Mouse (Mus musculus) heart, embryonic 15.5 days (tissue): ENCODE data around the gene Uqcr10. TPM values are rescaled to one million over a fixed set of nuclear protein-coding genes. Genes with fewer than 3 reads are reported as not detected.
"Not testable (repeated sequence)": the region's sequence is repeated elsewhere in the genome, so short reads cannot be mapped to it uniquely, and the experiment has no call there.

Source experiments
- ATAC-seq: fragments of 200-750 bp; cut with Nextera tagmentation; replicated peaks from 2 replicates; pipeline ENCODE4 v1.8.0; 2017; ENCODE audit warnings: low read depth, moderate TSS enrichment; ENCODE audit not compliant: insufficient number of reproducible peaks, insufficient read depth, low FRiP score
- H3K27ac ChIP-seq: fragments of 300-500 bp; sonication (generic); 2 replicates; pipeline ENCODE4 v1.5.1; 2015; ENCODE audit warnings: mild to moderate bottlenecking, inconsistent platforms
- H3K27me3 ChIP-seq: fragments of 300-500 bp; sonication (generic); 2 replicates; pipeline ENCODE4 v1.6.1; 2015; ENCODE audit warnings: inconsistent platforms
- H3K36me3 ChIP-seq: fragments of 300-500 bp; sonication (generic); 2 replicates; pipeline ENCODE4 v1.6.1; 2015; ENCODE audit warnings: mild to moderate bottlenecking, inconsistent platforms
- H3K4me1 ChIP-seq: fragments of 300-500 bp; sonication (generic); replicated peaks from 2 replicates; pipeline ENCODE4 v1.6.1; 2015; ENCODE audit warnings: inconsistent platforms
- H3K4me2 ChIP-seq: fragments of 300-500 bp; sonication (generic); 2 replicates; pipeline ENCODE4 v1.6.1; 2015; ENCODE audit warnings: inconsistent platforms, mild to moderate bottlenecking, moderate library complexity
- H3K4me3 ChIP-seq: fragments of 300-500 bp; sonication (generic); 2 replicates; pipeline ENCODE4 v1.5.1; 2015; ENCODE audit warnings: mild to moderate bottlenecking, inconsistent platforms
- H3K9ac ChIP-seq: fragments of 300-500 bp; sonication (generic); 2 replicates; pipeline ENCODE4 v1.6.1; 2015; ENCODE audit warnings: mild to moderate bottlenecking, inconsistent platforms
- H3K9me3 ChIP-seq: fragments of 300-500 bp; sonication (generic); replicated peaks from 2 replicates; pipeline ENCODE4 v1.6.1; 2016; ENCODE audit warnings: inconsistent platforms
- WGBS: fragments of 180-500 bp; shearing (Covaris S2); methylation state at CpG from one replicate; pipeline ENCODE4 v1.1.7; 2015; ENCODE audit warnings: mixed read lengths; 5-methylcytosine and 5-hydroxymethylcytosine counted together
- polyA plus RNA-seq: library from polyadenylated mRNA; unstranded; fragments of >200 nt; fragmentation: Nextera tagmentation; extraction: Ambion mirVana; gene quantifications from 2 replicates; pipeline ENCODE4 v1.2.1, GENCODE M21; 2015

Uqcr10 gene
- polyA plus RNA-seq, 1 experiment from 2014 or later = 2,078 TPM

DNA sequence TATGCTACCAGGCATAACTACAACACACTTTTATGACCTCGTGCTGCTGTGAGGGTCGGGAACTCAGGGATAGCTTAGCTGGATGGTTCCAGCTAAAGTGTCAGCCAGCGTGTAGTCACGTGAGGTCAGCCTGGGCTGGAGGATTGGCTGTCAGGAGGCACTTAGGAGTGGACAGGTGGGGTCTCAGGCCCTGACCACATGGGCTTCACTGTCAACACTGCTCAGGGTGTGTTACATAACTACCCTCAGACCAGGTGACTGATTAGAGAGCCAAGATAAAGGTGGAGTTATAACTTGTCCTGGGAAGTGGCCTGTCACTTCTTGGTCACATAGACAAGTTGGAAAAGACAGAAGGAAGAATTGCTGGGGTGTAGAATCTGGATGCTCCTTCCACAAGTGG, 11.5 kb upstream of the Uqcr10 start:
- Histone ChIP-seq H3K27me3 (no peaks in the 10 kb centered on the region), H3K4me3 (no peak overlapping the region)

DNA sequence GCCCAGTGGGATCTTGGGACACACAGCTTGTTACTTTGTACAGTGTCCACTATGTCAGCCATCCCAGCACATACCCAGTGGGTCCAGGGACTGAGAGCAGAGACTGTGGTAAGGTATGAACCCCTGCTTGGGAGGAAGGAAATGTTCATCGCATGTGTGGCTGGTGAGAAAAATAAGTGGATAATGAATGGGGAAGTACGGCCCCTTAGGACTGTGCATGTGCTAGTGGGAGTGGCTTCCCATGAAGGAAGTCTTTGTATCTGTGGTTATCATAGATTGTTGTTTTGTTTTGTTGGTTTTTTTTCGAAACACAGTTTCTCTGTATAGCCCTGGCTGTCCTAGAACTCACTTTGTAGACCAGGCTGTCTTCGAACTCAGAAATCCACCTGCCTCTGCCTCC, 10.6 kb upstream of the Uqcr10 start:
- no peaks in the 10 kb centered on the region for H3K9me3 ChIP-seq
- ATAC-seq = no peak
- WGBS = 80% methylated on average over 4 of the region's 4 CpGs
- peaks cover 12% of the 10 kb centered on the region for H3K4me1 ChIP-seq
- H3K27me3 ChIP-seq = no peaks in the 10 kb centered on the region
- no peak overlapping the region for H3K9ac ChIP-seq
- H3K36me3 ChIP-seq = no peaks in the 10 kb centered on the region
- H3K4me2 ChIP-seq = no peak overlapping the region
- no peak overlapping the region for H3K27ac ChIP-seq
- H3K4me3 ChIP-seq = no peak overlapping the region

More for the DNA sequence above, 11.5 kb upstream of the Uqcr10 start:
- no peak for ATAC-seq
- 68% methylated on average over 4 of the region's 4 CpGs for WGBS
- Histone ChIP-seq H3K9me3 (no peaks in the 10 kb centered on the region), H3K9ac (no peak overlapping the region), H3K36me3 (no peaks in the 10 kb centered on the region), H3K27ac (no peak overlapping the region), H3K4me1 (peaks cover 13% of the 10 kb centered on the region), H3K4me2 (no peak overlapping the region)

DNA sequence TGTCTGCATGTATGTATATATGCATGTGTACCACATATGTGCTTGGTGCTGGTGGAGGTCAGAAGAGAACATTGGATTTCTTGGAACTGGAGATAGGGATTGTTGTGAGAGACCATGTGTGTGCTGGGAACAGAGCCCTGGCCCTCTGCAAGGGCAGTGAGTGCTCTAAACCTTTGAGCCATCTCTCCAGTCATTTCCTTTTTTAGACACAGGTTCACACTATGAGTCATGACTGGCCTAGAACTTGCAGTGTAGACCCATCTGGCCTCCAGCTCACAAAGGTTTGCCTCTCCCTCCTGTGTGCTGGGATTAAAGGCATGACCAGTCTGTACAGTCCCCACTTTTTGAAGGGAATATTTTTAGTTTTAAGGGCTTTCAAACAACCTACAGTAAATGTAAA, 8.7 kb upstream of the Uqcr10 start:
- Histone ChIP-seq H3K27me3 (no peaks in the 10 kb centered on the region), H3K9ac (no peak overlapping the region), H3K4me1 (peaks cover 3% of the 10 kb centered on the region; the same call in 1 of the 2 replicates), H3K4me2 (no peak overlapping the region), H3K4me3 (no peak overlapping the region), H3K36me3 (no peaks in the 10 kb centered on the region), H3K27ac (no peak overlapping the region), H3K9me3 (no peaks in the 10 kb centered on the region)
- ATAC-seq = no peak

GRCm38 (mm10) chr11:4710188-4710587, 6.0 kb upstream of the Uqcr10 start:
- not testable (repeated sequence) for H3K9ac ChIP-seq, H3K27ac ChIP-seq, H3K36me3 ChIP-seq, H3K9me3 ChIP-seq, H3K27me3 ChIP-seq, H3K4me2 ChIP-seq, H3K4me3 ChIP-seq, ATAC-seq, H3K4me1 ChIP-seq
- 80% methylated on average over 4 of the region's 4 CpGs for WGBS

DNA sequence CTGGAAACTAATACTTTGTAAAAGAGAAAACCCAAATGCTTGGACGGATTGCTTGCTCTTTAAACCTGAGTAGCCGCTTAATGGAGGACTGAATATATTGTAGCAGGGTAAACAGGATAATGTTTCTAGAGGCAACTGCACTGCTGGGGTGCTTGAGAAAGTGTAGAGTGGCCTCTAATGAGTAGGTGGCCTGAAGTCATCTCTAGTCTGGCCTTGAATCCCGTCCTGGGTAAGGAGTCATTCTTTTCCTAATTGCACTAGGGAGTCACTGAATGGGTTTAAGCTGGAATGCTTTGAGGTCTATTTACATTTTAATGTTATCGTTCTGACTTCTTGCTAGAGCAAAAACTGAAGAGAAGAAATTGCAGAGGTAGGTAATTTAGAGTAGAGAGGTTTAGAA, 1.0 kb upstream of the Uqcr10 start:
- H3K36me3 ChIP-seq = peaks cover 24% of the 10 kb centered on the region
- H3K27ac ChIP-seq = peak overlapping the region; percentile 51
- H3K9me3 ChIP-seq = no peaks in the 10 kb centered on the region
- 15% methylated on average over 4 of the region's 4 CpGs for WGBS
- peak overlapping the region; percentile 81 for H3K4me2 ChIP-seq
- H3K27me3 ChIP-seq = no peaks in the 10 kb centered on the region
- ATAC-seq = no peak
- peak overlapping the region; percentile 91 for H3K9ac ChIP-seq
- peaks cover 19% of the 10 kb centered on the region for H3K4me1 ChIP-seq
- peak overlapping the region; percentile 79 for H3K4me3 ChIP-seq

DNA sequence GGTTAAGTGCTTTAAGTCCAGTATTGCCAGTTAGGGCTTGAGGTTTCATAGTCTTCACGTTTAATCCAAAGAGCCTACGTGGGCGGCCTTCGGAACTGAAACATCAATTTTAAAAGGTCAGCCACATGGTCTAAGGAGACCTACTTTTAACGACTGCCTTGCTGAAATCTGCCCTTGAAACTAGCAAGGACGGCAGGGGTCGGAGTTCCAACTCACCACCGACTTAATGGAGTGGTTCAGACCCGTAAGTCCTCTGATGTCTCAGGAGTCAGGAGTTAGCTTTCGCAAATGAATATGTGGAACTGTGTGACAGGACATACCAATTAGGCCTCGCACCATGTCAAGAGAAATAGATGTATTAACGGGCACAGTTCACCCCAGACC, 462 bp downstream of the Uqcr10 start:
- WGBS = 4% methylated on average over 12 of the region's 12 CpGs
- peak overlapping the region; percentile 91 for H3K27ac ChIP-seq
- no peaks in the 10 kb centered on the region for H3K27me3 ChIP-seq
- H3K4me1 ChIP-seq = peaks cover 19% of the 10 kb centered on the region
- H3K9me3 ChIP-seq = no peaks in the 10 kb centered on the region
- H3K9ac ChIP-seq = peak overlapping the region; percentile 91
- peak overlapping the region; percentile 81 for H3K4me2 ChIP-seq
- peaks cover 24% of the 10 kb centered on the region for H3K36me3 ChIP-seq
- 0 out of 2 replicates have a peak, but pooled peaks have one; percentile 2 for ATAC-seq
- peak overlapping the region; percentile 79 for H3K4me3 ChIP-seq

GRCm38 (mm10) chr11:4700726-4701125, 3.4 kb downstream of the Uqcr10 start:
- no peak overlapping the region for H3K4me2 ChIP-seq
- 75% methylated on average over 8 of the region's 8 CpGs for WGBS
- no peak for ATAC-seq
- H3K9ac ChIP-seq = no peak overlapping the region
- peaks cover 24% of the 10 kb centered on the region for H3K36me3 ChIP-seq
- H3K4me3 ChIP-seq = no peak overlapping the region
- H3K4me1 ChIP-seq = peaks cover 24% of the 10 kb centered on the region
- no peaks in the 10 kb centered on the region for H3K27me3 ChIP-seq
- H3K9me3 ChIP-seq = no peaks in the 10 kb centered on the region
- H3K27ac ChIP-seq = no peak overlapping the region

DNA sequence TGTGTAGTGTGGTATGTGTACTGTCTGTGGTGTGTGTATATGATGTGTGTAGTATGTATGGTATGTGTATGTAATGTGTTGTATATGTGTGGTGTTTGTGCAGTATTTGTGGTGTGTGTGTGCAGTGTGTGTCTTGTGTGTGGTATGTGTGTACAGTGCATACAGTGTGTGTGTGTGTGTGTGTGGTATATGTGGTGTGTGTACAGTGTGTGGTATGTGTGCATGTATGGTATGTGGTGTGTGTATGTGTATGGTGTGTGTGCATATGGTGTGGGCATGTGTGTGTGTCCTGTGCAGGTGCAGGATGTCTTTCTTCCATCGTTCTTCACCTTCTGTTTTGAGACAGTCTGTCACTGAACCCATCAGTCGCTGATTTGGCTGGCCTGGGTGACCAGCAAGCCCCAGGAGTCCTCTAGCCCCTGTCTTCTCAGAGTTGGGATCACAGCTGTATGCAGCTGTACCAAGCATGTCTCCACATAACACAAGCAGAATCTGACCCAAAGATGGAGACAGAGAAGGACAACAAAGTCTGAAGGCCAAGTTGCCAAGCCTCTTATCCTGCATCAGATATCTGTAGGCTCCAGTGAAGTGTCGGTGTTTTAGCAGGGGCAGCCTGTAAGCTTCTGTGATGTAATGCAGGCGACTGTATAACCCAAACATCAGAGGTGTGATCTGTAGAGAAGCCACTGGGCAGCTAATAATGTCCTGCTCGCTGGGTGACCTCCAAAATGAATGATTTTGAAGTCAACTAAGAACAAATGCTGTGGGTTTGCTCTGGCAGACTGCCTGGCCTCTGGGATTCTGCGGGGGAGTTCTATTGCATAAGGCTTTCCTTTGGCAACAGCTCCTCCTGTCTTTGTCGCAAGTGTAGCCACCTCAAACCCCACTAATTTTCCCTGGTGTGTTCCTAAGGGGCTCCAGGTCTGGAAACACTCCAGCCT, 6.8 kb downstream of the Uqcr10 start:
- 27% methylated on average over 7 of the region's 7 CpGs for WGBS
- Histone ChIP-seq H3K9ac (no peak overlapping the region), H3K27me3 (no peaks in the 10 kb centered on the region), H3K4me2 (no peak overlapping the region), H3K9me3 (no peaks in the 10 kb centered on the region), H3K4me3 (no peak overlapping the region), H3K36me3 (peaks cover 18% of the 10 kb centered on the region), H3K27ac (no peak overlapping the region), H3K4me1 (peaks cover 6% of the 10 kb centered on the region)
- peak; percentile 29; the same call in 1 of the 2 replicates for ATAC-seq

- no peak overlapping the region for H3K9ac ChIP-seq
- H3K27me3 ChIP-seq = no peaks in the 10 kb centered on the region
- H3K27ac ChIP-seq = no peak overlapping the region
- H3K4me3 ChIP-seq = no peak overlapping the region
- H3K9me3 ChIP-seq = no peaks in the 10 kb centered on the region
- peaks cover under 1% of the 10 kb centered on the region for H3K4me1 ChIP-seq
- WGBS = 90% methylated on average over 11 of the region's 11 CpGs
- H3K36me3 ChIP-seq = no peaks in the 10 kb centered on the region
- no peak for ATAC-seq
- H3K4me2 ChIP-seq = no peak overlapping the region
Observed at GRCm38 (mm10) chr11:4692162-4692561, 12.0 kb downstream of the Uqcr10 start.

DNA sequence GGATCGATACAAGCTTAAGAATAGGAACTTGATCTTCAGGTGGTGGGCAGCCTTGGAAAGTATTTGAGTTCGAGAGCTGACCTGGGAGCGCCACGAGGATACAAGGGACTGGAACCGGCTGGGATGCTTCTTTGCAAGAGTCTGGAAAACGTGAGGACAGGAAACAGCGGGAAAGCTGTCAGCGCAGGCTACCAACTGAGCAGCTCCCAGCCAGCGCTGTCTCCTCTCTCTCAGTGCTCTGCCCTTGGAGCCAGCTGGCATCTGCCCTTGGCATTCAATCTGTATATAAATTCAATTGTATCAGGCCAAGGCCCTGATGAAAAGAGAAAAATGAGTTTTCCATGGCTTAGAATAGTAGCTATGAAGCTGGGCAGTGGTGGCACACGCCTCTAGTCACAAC, 12.9 kb downstream of the Uqcr10 start:
- Histone ChIP-seq H3K4me1 (no peaks in the 10 kb centered on the region; the same call in 1 of the 2 replicates), H3K36me3 (no peaks in the 10 kb centered on the region), H3K9me3 (no peaks in the 10 kb centered on the region), H3K9ac (no peak overlapping the region), H3K27me3 (no peaks in the 10 kb centered on the region), H3K4me3 (no peak overlapping the region), H3K4me2 (no peak overlapping the region), H3K27ac (no peak overlapping the region)
- no peak for ATAC-seq
- 53% methylated on average over 10 of the region's 10 CpGs for WGBS

GRCm38 (mm10) chr11:4690353-4690752, 13.8 kb downstream of the Uqcr10 start:
- Histone ChIP-seq H3K4me3 (no peak overlapping the region), H3K27me3 (no peaks in the 10 kb centered on the region), H3K4me1 (no peaks in the 10 kb centered on the region; the same call in 1 of the 2 replicates), H3K36me3 (no peaks in the 10 kb centered on the region), H3K4me2 (no peak overlapping the region), H3K27ac (no peak overlapping the region), H3K9me3 (no peaks in the 10 kb centered on the region), H3K9ac (no peak overlapping the region)
- 80% methylated on average over 7 of the region's 7 CpGs for WGBS
- no peak for ATAC-seq
